Mouse (Mus musculus) ES-E14 (cell line): Measurements from ENCODE around the gene Alx3. TPM values are rescaled to one million over a fixed set of nuclear protein-coding genes. Genes with fewer than 3 reads are reported as not detected.

Experiments
- DNase-seq: peaks from one replicate; pipeline ENCODE4 v3.0.0-alpha.2; 2013; ENCODE audit warnings: low read depth, low spot score
- H3K27ac ChIP-seq: 2 replicates; pipeline ENCODE4 v1.5.1; 2012; ENCODE audit warnings: low read depth, mild to moderate bottlenecking, low read length, moderate library complexity, mixed read lengths; ENCODE audit not compliant: poor library complexity, insufficient read depth, severe bottlenecking
- H3K36me3 ChIP-seq: 2 replicates; pipeline ENCODE4 v1.6.1; 2012; ENCODE audit warnings: mild to moderate bottlenecking, low read length, moderate library complexity, mixed read lengths; ENCODE audit not compliant: control insufficient read depth, poor library complexity, insufficient read depth, severe bottlenecking
- H3K4me1 ChIP-seq, 2 experiments: fragments of 150-350 bp in 1 of 2; sonication (generic) in 1 of 2; 2 replicates each; pipeline ENCODE4 v1.6.1; 2012; ENCODE audit warnings: low read length in 2 of 2, mild to moderate bottlenecking in 1 of 2, mixed read lengths in 1 of 2; ENCODE audit not compliant: control insufficient read depth in 2 of 2, insufficient read depth in 2 of 2, poor library complexity in 1 of 2
- H3K4me3 ChIP-seq, 2 experiments: fragments of 150-350 bp in 1 of 2; sonication (generic) in 1 of 2; 2 replicates each; pipeline ENCODE4 v1.5.1; 2012; ENCODE audit warnings: low read length in 2 of 2, low read depth in 1 of 2, mild to moderate bottlenecking in 1 of 2, mixed read lengths in 1 of 2; ENCODE audit not compliant: insufficient read depth in 1 of 2, poor library complexity in 1 of 2, severe bottlenecking in 1 of 2
- H3K9ac ChIP-seq: 2 replicates; pipeline ENCODE4 v1.6.1; 2012; ENCODE audit warnings: low read depth, mild to moderate bottlenecking, low read length, mixed read lengths; ENCODE audit not compliant: poor library complexity, insufficient read depth, severe bottlenecking
- H3K9me3 ChIP-seq: fragments of 150-350 bp; sonication (generic); 2 replicates; pipeline ENCODE4 v1.6.1; 2012; ENCODE audit warnings: low read depth, mild to moderate bottlenecking, low read length; ENCODE audit not compliant: control insufficient read depth, insufficient read depth
- CHD2 ChIP-seq: IDR thresholded peaks from 2 replicates; pipeline ENCODE4 v1.6.1; 2014; ENCODE audit warnings: mild to moderate bottlenecking, low read depth, low read length, inconsistent platforms
- HCFC1 ChIP-seq: IDR thresholded peaks from 2 replicates; pipeline ENCODE4 v1.6.1; 2012; ENCODE audit warnings: low read length, inconsistent platforms, borderline replicate concordance; ENCODE audit not compliant: insufficient read depth
- MAFK ChIP-seq: IDR thresholded peaks from 2 replicates; pipeline ENCODE4 v1.6.1; 2014; ENCODE audit warnings: mild to moderate bottlenecking, low read depth, low read length, inconsistent platforms; ENCODE audit not compliant: insufficient read depth
- ZC3H11A ChIP-seq: IDR thresholded peaks from 2 replicates; pipeline ENCODE4 v1.6.1; 2012; ENCODE audit warnings: low read depth, mild to moderate bottlenecking, inconsistent platforms, low read length, borderline replicate concordance
- ZNF384 ChIP-seq: IDR thresholded peaks from 2 replicates; pipeline ENCODE4 v1.6.1; 2012; ENCODE audit warnings: low read depth, low read length, inconsistent platforms
- in situ Hi-C, 2 experiments: fragments of 600-800 bp; cut with MboI; formaldehyde crosslinking; loops; one replicate each; pipeline ENCODE4 v1.15.1; 2025; ENCODE audit warnings: low sequenced_read_pairs in 2 of 2, inconsistent platforms in 1 of 2; ENCODE audit not compliant: unreplicated experiment in 2 of 2
- total RNA-seq: library from RNA; depleted of rRNA; stranded (reverse); fragments of 300-350 nt; gene quantifications from 2 replicates; pipeline ENCODE4 v1.2.3, GENCODE M21; 2012

Alx3 gene
- total RNA-seq, 1 experiment: 0.85 TPM

DNA sequence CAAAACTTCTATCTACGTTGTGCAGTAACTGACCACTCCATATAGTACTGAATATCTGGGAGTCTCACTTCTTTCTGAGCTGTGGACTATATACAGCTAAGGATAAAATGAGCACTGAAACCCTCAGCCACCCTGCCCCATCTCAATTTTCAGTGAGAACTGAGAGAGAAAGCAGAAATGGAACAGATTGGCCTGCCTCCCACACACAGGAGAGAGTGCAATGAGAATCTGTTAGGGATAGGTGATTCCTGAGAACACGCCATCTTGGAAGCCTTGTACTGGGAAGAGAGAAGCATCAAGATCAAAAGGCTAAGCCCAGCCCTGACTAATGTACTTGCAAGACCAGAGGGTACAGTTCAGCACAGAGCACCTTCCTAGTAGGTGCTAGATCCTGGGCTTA, 33.7 kb downstream of the Alx3 start:
- no peak overlapping the region for H3K4me3 ChIP-seq
- no peak overlapping the region for H3K9ac ChIP-seq
- H3K36me3 ChIP-seq: peaks cover 28% of the 10 kb centered on the region
- TF ChIP-seq MAFK: no peak
- TF ChIP-seq HCFC1: no peak
- TF ChIP-seq ZC3H11A: no peak
- no peak for TF ChIP-seq ZNF384
- no peak for TF ChIP-seq CHD2
- in situ Hi-C loops: no loop called here
- no peaks in the 10 kb centered on the region for H3K9me3 ChIP-seq
- no peak overlapping the region for H3K27ac ChIP-seq
- DNase-seq: no peak
- no peaks in the 10 kb centered on the region for H3K4me1 ChIP-seq

DNA sequence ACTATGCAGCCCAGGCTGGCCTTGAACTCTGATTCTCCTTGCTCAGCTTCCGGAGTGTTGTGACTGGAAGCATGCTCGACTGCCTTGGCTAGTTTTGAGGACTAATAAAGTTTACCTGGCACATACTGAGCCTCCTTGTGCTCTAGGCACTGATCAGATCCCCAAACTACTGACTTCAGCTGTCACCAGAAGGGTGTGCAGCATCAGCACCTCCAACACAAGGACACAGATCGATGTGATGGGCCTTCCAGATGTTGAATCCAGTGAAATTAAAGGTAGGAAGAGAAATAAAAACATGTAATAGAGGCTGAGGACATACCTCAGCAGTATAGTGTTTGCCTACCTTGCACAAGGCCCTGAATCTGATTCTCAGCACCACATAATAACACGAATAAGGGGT, 34.6 kb downstream of the Alx3 start:
- Histone ChIP-seq H3K9ac (no peak overlapping the region), H3K27ac (no peak overlapping the region), H3K4me1 (no peaks in the 10 kb centered on the region), H3K36me3 (peaks cover 25% of the 10 kb centered on the region), H3K4me3 (no peak overlapping the region), H3K9me3 (no peaks in the 10 kb centered on the region)
- DNase-seq: no peak
- TF ChIP-seq HCFC1 (no peak), MAFK (no peak), ZNF384 (no peak), CHD2 (no peak), ZC3H11A (no peak)
- in situ Hi-C loops: no loop called here

DNA sequence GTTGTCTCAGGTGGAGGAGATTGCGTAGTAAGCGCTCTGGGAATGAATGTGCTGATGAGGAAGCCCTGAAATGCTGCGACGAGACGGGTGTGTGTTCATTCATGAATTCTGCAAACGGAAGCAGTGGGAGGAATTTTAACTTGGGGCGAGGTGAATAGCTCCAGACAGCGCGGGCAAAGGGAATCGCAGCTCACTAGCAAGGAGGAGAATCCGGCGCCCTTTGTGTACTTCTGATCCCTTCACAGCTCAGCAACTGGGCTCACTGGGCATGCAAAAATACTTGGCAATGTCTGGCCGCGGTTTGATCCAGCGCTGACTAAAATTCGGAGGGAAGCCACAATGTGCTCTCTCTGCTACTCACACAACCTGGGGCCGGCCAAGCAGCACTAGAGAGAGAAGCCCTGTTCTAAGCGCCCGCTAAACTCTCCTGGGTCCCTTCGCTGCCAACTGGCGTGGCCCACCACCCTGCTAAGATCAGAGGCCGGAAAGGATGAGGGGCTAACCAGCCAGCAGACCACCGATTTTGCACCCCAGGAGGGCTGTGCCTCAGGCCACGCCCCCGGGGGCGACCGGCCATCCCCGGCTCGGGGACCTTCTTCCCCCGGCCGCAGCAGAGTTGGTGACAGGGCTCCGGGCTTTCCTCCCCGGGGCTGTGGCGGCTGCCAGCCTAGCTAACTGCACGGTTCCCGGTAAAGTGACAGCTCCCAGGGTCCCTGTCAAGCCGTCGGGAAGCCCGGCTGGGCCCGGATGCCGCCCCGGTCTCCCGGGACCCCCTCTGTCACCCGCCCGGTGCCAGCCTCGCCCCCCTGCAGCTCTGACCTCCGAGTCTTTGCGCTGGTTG, 36.1 kb downstream of the Alx3 start, which contains the start of gene Gm10961:
Gm10961 (plus strand) TSS at position 641 of the 841 bp plus-strand sequence.
- H3K4me1 ChIP-seq: no peaks in the 10 kb centered on the region
- peak; percentile 19 for DNase-seq
- in situ Hi-C loops: no loop called here

DNA sequence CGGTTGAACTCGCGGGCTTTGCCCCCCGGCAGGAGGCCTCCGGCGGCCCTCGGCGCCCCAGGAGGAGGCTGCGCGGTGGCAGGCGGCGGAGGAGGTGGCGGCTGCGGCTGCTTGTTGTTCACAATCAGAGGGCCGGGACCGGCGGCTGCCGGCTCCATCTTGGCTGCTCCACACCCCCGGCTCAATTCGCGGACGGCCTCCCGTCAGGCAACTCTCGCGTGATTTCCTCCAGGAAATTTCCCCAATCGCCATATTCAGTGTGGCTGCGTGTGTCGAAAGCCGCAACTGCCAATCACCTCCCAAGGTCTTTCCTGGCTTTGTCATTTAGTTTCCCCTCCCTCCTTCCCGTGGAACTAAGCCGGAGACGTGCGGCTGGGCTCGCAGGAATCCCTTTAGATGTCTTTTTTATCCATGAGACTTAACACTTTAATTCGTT, 36.7 kb downstream of the Alx3 start, which contains the start of gene Strip1:
Strip1 (minus strand) TSS at position 172 of the 436 bp plus-strand sequence.
- peak; percentile 93 for DNase-seq
- Histone ChIP-seq H3K4me1 (no peaks in the 10 kb centered on the region), H3K36me3 (peaks cover 11% of the 10 kb centered on the region), H3K27ac (no peak within 1 kb of the TSS), H3K9me3 (no peaks in the 10 kb centered on the region), H3K9ac (peak within 1 kb of the TSS; percentile 95), H3K4me3 (peak within 1 kb of the TSS; percentile 91 to 97)
- in situ Hi-C loops: no loop called here
- TF ChIP-seq ZNF384 (no peak), ZC3H11A (no peak), MAFK (no peak), CHD2 (peak; percentile 95), HCFC1 (0 out of 2 replicates have a peak, but pooled peaks have one; percentile 60)

More for the DNA sequence above, 36.1 kb downstream of the Alx3 start, which contains the start of gene Gm10961:
- peak within 1 kb of the TSS; percentile 91 to 97 for H3K4me3 ChIP-seq
- H3K27ac ChIP-seq: no peak within 1 kb of the TSS
- H3K9ac ChIP-seq: peak within 1 kb of the TSS; percentile 95
- no peaks in the 10 kb centered on the region for H3K9me3 ChIP-seq
- peaks cover 13% of the 10 kb centered on the region for H3K36me3 ChIP-seq
- TF ChIP-seq HCFC1: no peak
- no peak for TF ChIP-seq MAFK
